Mouse (Mus musculus) erythroblast, embryonic 14.5 days (primary cell): ENCODE measurements around the gene Col23a1.

ENCODE experiments used
- GATA1 ChIP-seq: IDR thresholded peaks from 2 replicates; pipeline ENCODE4 v1.6.1; 2012; ENCODE audit warnings: low read length, inconsistent platforms, mixed read lengths
- TAL1 ChIP-seq: IDR thresholded peaks from 3 replicates; pipeline ENCODE4 v1.6.1; 2012; ENCODE audit warnings: low read length, inconsistent platforms, mixed read lengths

GRCm38 (mm10) chr11:51509211-51509610 is 219.5 kb downstream of the Col23a1 start:
- TF ChIP-seq TAL1: no peak
- no peak for TF ChIP-seq GATA1
